Mouse (Mus musculus): ENCODE results near the gene Dcaf8.
"Not testable (repeated sequence)": the region's sequence is repeated elsewhere in the genome, so short reads cannot be mapped to it uniquely, and the experiment has no call there.

The Dcaf8 gene

DNA sequence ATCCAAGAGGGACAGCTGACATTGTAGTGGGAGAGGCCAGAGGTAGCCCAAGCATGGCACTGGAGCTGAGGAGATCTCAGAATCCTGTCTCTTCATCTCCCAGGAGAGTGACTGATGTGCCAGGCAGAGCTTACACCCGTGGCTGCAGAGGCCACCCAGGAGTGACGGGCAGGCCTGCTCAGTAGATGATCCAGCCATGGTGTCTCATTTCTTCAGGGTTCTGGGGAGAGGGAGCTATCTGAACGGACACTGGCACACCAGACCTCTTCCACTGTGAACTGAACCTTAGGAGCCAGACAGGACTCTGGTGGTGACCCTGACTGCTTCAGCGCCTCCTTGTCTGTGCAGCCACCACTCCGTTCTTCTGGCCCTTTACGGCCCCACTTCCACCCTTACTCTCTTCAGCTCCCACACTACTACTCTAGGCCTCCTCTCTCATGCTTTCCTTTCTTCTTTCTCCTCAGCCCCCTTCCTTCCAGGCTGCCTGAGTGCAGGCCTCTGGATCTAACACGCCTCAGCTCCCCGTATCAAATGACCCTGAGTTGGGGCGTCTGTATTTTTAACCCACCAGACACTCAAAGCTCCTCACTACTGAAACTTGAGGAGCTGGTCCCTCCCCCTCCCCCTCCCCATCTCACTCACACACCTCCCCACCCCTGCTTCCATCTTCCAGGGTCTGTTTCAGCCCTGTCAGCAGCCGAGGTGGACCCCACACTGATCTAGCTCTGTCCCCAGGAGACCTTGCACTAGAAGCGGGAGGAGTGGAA is 73.6 kb downstream of the Dcaf8 start:
- peak; percentile 62 for DNase-seq

DNA sequence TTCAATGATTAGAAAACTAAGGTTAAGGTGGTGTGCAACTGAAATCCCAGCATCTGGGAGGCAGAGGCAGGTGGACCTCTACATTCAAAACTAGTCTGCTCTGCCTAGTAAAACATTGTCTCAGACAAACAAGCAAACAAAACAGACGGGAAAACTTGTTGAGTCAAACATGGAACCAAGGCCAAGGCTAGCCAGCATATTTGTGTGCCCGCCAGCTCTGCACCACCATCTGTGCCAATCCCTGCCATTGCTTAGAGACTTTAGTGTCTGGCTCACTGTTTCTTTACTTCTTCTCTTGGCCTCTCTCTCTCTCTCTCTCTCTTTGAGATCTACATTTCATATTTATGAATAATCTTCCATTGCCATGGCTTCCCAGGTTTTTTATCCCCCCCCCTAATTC is 80.3 kb downstream of the Dcaf8 start:
- DNase-seq = no peak

DNA sequence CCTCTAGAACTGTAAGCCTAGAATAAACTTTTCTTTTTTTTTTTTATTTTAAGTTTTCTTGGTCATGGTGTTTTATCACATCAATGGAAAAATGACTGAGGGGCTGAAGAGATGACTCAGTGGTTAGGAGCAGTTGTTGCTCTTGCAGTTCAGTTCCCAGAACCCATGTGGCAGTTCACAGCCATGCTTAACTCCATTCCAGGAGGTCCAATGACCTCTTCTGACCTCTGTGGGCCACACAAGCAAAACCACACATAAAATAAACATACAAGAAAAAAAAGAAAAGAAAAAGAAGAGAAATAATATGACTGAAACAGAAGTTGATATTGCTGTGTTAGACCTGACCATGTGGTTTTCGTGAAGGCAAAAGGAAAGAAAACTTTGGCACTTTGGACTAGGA is 81.3 kb downstream of the Dcaf8 start:
- no peak for DNase-seq

DNA sequence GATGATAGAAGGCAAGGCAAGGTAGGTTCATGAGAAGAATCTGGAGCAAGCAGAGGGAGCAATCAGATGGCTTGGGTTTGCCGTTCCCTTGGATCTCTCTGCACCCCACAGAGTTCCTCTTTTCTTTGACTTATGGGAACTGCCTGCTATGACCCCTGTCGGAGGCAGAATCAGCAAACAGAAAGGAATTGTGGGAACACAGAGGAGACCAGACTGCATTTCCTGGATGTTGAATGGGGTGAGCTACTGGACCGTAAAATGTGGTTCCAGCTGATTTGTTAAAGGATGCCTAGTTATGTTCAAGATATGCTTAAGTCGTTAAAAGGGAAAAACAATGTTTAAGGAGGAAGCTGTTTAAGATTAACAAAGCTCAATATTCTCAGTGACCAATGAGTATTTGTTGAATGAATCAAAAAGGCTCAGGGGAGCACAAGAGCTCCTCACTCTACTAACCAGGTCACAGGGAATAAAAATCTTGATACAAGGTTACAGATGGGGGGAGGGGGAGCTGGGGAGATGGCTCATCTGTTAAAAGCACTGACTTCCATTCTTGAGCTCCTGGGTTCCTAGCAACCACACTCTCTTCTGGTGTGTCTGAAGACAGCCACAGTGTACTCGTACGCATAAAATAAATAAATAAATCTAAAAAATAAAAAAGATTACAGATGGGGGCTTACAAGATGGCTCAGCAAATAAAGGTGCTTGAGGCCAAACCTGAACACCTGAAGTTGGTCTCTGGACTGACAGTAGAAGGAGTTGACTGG is 93.2 kb downstream of the Dcaf8 start:
- DNase-seq = peak; percentile 43

DNA sequence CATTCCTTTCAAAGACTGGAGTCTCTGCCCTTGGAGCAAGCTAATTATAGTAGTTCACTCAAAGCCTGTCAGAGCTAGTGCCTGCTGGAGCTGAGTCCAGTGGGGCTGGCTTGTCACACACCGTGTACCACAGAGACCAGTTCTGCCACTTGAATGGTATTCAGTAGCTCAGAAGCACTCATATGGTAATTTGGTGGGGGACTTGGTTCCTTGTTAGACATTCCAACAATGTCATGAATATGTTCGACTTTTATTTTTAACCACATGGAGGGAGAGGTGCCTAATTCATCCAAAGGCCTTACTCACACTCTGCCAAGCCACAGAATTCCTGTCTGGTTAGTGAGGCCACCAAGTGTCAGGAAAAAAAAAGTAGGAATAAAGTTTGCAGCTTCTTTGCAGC is 94.5 kb downstream of the Dcaf8 start:
- DNase-seq = peak; percentile 42

DNA sequence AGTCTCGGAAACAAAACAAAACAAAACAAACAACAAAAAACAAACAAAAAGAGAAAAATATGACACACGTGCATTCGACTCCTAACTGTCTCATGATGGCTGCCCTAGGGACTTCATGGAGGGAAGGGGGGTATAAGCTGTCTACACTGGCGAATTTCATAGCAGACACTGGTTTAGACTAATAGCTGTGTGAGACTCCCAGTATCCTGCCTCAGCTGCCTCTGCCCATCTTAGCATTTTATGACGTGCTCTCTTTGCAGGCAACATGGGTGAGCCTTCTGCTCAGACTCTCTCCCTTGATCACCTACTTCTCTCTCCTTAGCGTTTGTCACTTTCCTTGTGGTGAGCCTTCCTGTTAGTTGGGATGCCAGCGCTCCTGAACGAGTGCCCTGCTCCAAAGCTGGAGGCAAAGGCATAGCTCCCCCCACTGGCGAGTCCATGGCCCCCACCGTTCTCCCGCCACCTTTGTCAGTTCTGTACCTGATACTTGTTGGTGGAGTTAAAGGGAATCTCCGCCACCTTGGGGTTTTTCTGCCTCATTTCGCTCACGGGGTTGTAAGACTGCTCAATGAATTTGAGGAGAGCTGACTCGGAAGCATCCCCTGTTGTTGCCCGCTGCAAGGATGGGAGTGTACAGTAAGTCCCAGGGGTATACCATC is 95.8 kb downstream of the Dcaf8 start:
- DNase-seq = peak; percentile 39

DNA sequence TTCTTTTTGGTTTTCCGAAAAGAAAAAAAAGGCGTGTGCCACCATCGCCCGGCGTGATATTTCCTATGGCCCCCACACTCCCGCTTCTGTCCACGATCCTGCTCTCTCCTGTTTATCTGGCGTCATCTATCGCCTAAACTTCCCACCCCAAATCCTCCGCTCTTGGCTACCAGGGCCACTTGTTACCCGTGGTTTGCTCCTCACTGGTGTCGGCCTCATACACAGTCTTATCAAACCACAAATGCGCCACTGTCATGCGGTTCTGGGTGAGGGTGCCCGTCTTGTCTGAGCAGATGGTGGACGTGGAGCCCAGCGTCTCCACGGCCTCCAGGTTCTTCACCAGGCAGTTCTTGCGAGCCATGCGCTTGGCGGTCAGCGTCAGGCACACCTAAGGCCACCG is 96.8 kb downstream of the Dcaf8 start:
- DNase-seq = not testable (repeated sequence)
